Mouse (Mus musculus) layer of hippocampus, adult 11-12 months (tissue): ENCODE data around the gene H1f0.
"Not testable (repeated sequence)": the region's sequence is repeated elsewhere in the genome, so short reads cannot be mapped to it uniquely, and the experiment has no call there.

Experiments
- DNase-seq: peaks from one replicate; pipeline ENCODE4 v3.0.0; 2022; ENCODE audit warnings: low spot score

H1f0 gene

DNA sequence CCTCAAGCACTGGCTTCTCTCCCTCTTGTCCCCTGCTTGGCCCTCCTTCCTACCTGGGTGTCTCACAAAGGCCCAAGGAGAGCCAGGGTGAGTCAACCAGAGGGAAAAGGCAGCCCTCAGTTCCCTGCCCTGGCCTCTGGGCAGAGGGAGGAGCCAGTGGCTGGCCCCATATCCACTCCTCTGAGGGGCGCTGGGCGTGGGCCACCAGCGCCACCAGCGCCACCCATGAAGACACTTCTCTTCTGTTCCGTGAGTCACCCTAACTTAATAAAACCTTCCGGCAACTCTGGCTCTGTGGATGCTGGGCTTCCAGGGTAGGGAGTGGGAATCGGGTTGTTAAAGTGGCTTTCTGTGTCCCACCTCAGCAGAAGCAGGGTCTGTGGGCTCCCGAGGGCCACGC lies 22.7 kb upstream of the H1f0 start:
- no peak for DNase-seq

GRCm38 (mm10) chr15:79006638-79007037 lies 21.6 kb upstream of the H1f0 start:
- DNase-seq: peak; percentile 53

DNA sequence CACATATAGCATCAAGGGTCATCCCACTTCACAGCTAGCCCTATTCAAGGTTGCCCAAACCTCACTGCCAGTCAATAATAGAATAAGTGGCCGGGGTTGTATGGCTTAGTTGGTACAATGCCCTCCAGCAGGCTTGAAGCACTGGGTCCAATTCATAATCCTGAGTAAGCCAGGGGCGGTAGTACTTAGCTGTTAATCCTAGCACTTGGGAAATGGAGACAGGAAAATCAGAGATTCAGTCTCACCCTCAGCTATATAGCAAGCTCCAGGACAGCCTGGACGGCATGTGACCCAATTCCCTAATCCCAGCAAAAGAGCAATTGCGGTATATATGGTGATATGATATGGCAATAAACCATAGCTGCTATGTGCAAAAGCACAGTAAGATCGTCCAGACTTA lies 21.2 kb upstream of the H1f0 start:
- no peak for DNase-seq

- not testable (repeated sequence) for DNase-seq
Observed at GRCm38 (mm10) chr15:79007836-79008235, 20.4 kb upstream of the H1f0 start.

DNA sequence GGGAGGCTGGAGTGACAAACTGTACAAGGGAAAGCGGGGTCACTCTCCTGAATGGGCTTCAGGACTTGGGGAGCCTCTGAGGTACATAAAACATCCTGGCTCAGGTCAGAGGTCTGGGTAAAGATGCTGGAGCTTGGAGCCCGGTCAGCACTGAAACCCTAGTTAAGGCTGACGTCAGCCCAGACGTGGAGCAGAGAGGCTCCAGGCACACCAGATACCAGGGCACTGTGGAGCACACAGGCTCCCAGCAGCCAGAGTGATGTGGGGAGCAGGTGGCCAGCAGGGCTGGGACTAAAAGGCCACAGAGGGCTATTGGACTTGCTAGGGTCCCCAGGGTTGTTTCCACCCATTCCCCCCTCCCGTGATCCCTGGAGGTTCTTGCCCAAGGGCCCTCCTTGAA lies 18.5 kb upstream of the H1f0 start:
- DNase-seq: no peak

DNA sequence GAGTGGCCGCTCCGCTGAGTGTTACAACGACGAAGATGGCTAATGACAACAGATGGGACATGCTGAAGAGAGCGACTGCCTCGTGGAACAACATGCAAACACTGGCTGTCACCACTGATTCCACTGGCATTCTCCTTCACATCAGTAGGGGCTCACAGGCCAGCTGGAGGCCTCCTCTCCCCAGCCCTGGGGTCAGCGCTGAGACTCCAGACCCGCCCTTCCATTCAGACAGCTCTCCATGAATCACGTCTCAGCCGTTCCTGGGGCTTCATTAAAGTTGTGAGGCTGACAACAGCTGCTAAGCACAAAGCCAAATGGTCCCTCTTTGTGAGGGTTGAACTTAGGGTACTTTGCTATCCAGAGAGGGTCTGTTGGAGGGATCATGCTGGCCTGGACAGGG lies 16.7 kb upstream of the H1f0 start:
- no peak for DNase-seq

GRCm38 (mm10) chr15:79013382-79013781 lies 14.9 kb upstream of the H1f0 start:
- DNase-seq: no peak

- no peak for DNase-seq
Observed at GRCm38 (mm10) chr15:79018191-79018590, 10.1 kb upstream of the H1f0 start.

DNA sequence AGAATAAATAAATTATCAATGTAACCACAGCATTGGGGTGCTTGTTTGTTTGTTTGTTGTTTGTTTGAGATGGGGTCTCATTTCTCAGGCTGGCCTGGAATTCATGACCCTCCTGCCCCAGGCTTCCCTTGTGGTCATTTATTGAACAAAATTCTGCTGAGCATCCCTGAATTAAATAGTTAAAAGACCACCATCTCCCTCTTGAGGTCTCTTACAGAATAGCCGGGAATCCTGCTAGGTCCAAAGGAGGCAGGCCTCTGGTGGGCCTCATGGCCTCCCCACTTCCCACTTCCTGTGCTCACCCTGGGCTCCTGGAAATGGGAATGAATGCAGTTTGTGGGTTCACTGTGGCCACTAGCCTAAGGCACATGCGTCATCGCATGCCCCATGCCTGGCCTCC lies 9.4 kb upstream of the H1f0 start:
- DNase-seq: no peak

- DNase-seq: no peak
Observed at GRCm38 (mm10) chr15:79022671-79023230, 5.5 kb upstream of the H1f0 start.

DNA sequence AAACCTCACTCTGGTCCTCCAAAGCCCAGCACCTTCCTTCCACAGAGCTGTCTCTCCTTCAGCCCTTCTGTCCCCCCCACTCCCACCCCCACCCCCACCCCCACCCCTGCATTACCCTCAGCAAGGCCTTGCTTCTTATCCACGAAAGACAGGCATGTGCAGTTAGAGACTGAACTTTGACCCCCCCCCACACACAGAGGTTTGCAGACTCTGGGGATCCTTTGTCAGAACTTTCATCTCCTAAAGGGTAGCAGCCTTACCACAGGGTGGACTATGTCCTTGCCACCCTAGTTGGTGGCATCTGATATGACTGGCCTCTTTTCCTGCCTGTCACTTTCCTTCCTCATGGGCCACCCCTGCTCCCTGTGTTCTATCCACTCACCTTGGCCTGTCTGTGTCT lies 4.9 kb upstream of the H1f0 start:
- no peak for DNase-seq

GRCm38 (mm10) chr15:79025687-79026308 lies 2.5 kb upstream of the H1f0 start:
- no peak for DNase-seq

GRCm38 (mm10) chr15:79026511-79027290 lies 1.5 kb upstream of the H1f0 start:
- no peak for DNase-seq

GRCm38 (mm10) chr15:79027291-79028205 lies 702 bp upstream of the H1f0 start:
- no peak for DNase-seq

GRCm38 (mm10) chr15:79028823-79029484 lies 704 bp downstream of the H1f0 start:
- DNase-seq: no peak

- no peak for DNase-seq
Observed at GRCm38 (mm10) chr15:79029519-79030241, 1.4 kb downstream of the H1f0 start.

DNA sequence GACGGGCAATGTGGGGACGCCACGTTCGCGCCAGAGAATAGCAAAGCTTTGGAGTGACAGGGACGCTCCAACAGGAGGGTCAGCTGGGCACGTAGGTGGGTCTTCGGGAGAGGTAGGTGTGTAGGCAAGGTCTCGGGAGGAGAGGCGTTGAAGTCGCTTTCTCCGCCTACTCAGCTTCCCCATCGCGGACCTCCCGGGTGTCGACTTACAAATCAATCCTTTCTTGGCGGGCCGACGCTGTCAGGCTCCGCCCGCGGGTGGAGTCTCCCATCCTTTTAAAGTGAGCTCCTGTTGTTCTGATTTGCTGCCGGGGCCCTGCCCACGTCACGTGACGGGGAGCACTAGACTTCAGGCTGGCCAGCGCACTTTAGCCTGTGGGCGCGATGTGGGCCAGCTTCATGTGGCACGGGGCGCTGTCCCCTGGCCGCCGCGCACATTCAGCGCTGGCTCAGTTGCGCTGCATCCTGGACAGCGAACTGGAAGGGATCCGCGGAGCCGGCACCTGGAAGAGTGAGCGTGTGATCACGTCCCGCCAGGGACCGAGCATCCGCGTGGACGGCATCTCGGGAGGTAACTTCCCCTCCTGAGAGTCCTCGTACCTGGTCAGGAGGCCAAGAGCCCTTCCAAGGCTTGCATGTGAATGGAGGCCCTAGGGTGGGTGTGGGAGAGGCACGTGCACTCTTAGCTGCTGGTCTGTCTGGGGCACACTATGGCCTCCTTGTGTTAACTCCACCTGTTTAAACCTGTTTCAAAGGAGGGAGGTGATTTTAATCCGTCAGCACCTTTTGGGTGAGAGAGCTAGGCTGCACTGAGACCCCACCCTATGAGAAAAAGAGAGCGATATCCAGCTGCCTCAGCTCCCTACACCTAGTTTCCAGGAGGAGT lies 2.5 kb downstream of the H1f0 start:
- peak; percentile 90 for DNase-seq

DNA sequence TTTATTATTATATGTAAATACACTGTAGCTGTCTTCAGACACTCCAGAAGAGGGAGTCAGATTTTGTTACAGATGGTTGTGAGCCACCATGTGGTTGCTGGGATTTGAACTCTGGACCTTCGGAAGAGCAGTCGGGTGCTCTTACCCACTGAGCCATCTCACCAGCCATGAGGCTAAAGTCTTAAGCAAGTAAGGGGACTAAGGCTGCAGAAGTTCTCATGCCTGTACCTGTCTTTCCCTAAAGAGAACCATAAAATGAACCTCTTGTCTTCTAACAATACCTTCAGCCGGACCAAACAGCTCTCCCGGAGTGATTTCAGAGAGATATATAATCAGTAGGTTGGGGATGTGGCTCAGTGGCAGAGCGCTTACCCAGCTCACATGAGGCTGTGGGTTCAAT lies 3.7 kb downstream of the H1f0 start:
- DNase-seq: not testable (repeated sequence)

GRCm38 (mm10) chr15:79037913-79038328 lies 9.7 kb downstream of the H1f0 start:
- DNase-seq: peak; percentile 74

- DNase-seq: no peak
Observed at GRCm38 (mm10) chr15:79038331-79038730, 10.1 kb downstream of the H1f0 start.
